Mouse (Mus musculus) brain, embryonic 14.5 days (tissue): ENCODE measurements at regions not wholly inside any gene's neighbourhood (a gene's known extent, or its start where the extent isn't known, plus 50 kb on each side); places are given as distances from the start of the nearest gene placed in this dataset.

Experiments
- CTCF ChIP-seq: fragments of 200-500 bp; IDR thresholded peaks from 2 replicates; pipeline ENCODE4 v1.5.1; 2012; ENCODE audit warnings: inconsistent platforms, mild to moderate bottlenecking, moderate library complexity, borderline replicate concordance; ENCODE audit not compliant: insufficient read depth, insufficient read length; ENCODE audit errors: extremely low read depth
- POLR2A ChIP-seq: fragments of 200-500 bp; IDR thresholded peaks from 2 replicates; pipeline ENCODE4 v1.6.1; 2012; ENCODE audit warnings: mild to moderate bottlenecking, inconsistent platforms, borderline replicate concordance; ENCODE audit not compliant: poor library complexity, insufficient read depth, insufficient read length, severe bottlenecking; ENCODE audit errors: extremely low read depth

GRCm38 (mm10) chr12:32307280-32308006 is 71.1 kb upstream of the Ccdc71l start:
- TF ChIP-seq CTCF (no peak), POLR2A (no peak)
